Mouse (Mus musculus) granulocyte monocyte progenitor cell, adult 5-6 weeks (primary cell): Measurements from ENCODE around the gene Rell1. TPM values are rescaled to one million over a fixed set of nuclear protein-coding genes. Genes with fewer than 3 reads are reported as not detected.

ENCODE experiments used
- ATAC-seq: replicated peaks from 2 replicates; pipeline ENCODE4 v1.8.0; 2016; ENCODE audit warnings: mild to moderate bottlenecking, moderate TSS enrichment, inconsistent platforms; ENCODE audit not compliant: poor library complexity, severe bottlenecking
- total RNA-seq, 2 experiments: library from RNA; stranded (forward) in 1 of 2; stranded (reverse) in 1 of 2; fragments of 200-712, 200-1000 nt in 1 of 2; fragments of >200 nt in 1 of 2; fragmentation: Nextera tagmentation in 1 of 2; gene quantifications; 2 replicates each; pipeline ENCODE4 v1.2.3; 2014 to 2017

The Rell1 gene
- total RNA-seq, 2 experiments from 2014 or later: 12.1 to 16.2 TPM

- ATAC-seq: no peak
Measured at GRCm38 (mm10) chr5:63956411-63956810, 12.3 kb downstream of the Rell1 start.

- no peak for ATAC-seq
Measured at GRCm38 (mm10) chr5:63953401-63954032, 15.2 kb downstream of the Rell1 start.

- no peak for ATAC-seq
Measured at GRCm38 (mm10) chr5:63952039-63952438, 16.7 kb downstream of the Rell1 start.

- ATAC-seq: no peak
Measured at GRCm38 (mm10) chr5:63951421-63951911, 17.2 kb downstream of the Rell1 start.

- ATAC-seq: no peak
Measured at GRCm38 (mm10) chr5:63949195-63949594, 19.5 kb downstream of the Rell1 start.

- no peak for ATAC-seq
Measured at GRCm38 (mm10) chr5:63947526-63947925, 21.2 kb downstream of the Rell1 start.

- peak; percentile 68 for ATAC-seq
Measured at GRCm38 (mm10) chr5:63943291-63943690, 25.4 kb downstream of the Rell1 start.

GRCm38 (mm10) chr5:63941891-63942290 lies 26.8 kb downstream of the Rell1 start:
- no peak; the same call in 1 of the 2 replicates for ATAC-seq

- ATAC-seq: peak; percentile 84
Measured at GRCm38 (mm10) chr5:63938575-63938974, 30.1 kb downstream of the Rell1 start.

- no peak for ATAC-seq
Measured at GRCm38 (mm10) chr5:63936740-63937139, 32.0 kb downstream of the Rell1 start.

GRCm38 (mm10) chr5:63935581-63935980 lies 33.1 kb downstream of the Rell1 start:
- peak; percentile 56 for ATAC-seq

- ATAC-seq: no peak
Measured at GRCm38 (mm10) chr5:63932829-63933228, 35.9 kb downstream of the Rell1 start.

- ATAC-seq: no peak
Measured at GRCm38 (mm10) chr5:63930824-63931358, 37.8 kb downstream of the Rell1 start.

- ATAC-seq: peak; percentile 45
Measured at GRCm38 (mm10) chr5:63925035-63925628, 43.6 kb downstream of the Rell1 start.

- no peak for ATAC-seq
Measured at GRCm38 (mm10) chr5:63923305-63924025, 45.2 kb downstream of the Rell1 start.

- no peak for ATAC-seq
Measured at GRCm38 (mm10) chr5:63918201-63918600, 50.5 kb downstream of the Rell1 start.

GRCm38 (mm10) chr5:63916457-63917139 lies 52.1 kb downstream of the Rell1 start:
- no peak for ATAC-seq

GRCm38 (mm10) chr5:63914896-63915295 lies 53.8 kb downstream of the Rell1 start:
- ATAC-seq: no peak

- ATAC-seq: no peak
Measured at GRCm38 (mm10) chr5:63910171-63910960, 58.3 kb downstream of the Rell1 start.

GRCm38 (mm10) chr5:63907513-63907912 lies 61.2 kb downstream of the Rell1 start:
- no peak for ATAC-seq
